Mouse (Mus musculus) kidney, postnatal 14 days (tissue): ENCODE results near the gene Bcan.
A peak's percentile ranks its signal among the peaks of the same experiment; 100 is the strongest.

Experiments used
- DNase-seq: peaks from one replicate; pipeline ENCODE4 v3.0.0; 2022; ENCODE audit warnings: mixed read lengths

Gene Bcan

GRCm38 (mm10) chr3:87996971-87997614 is 2.9 kb downstream of the Bcan start:
- peak; percentile 50 for DNase-seq

GRCm38 (mm10) chr3:87996401-87996800 is 3.6 kb downstream of the Bcan start:
- DNase-seq, result no peak

DNA sequence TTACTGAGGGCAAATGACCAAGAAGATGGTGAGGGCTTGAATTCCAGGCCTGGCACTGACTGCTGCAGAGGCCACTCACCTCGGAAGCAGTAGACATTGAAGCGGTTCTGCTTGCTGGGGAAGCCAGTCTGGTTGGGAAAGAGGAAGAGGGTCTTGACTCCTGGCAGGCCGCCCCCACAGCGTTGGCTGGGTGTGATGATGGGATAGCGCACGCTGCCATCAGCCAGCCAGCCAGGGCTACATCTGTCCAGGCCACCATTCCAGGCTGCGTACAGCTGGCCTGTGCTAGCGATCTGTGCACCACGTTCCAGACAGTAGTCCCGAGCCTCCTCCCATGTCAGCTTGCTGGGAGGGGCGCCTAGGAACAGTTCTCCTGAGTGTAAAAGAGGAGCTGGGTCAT is 4.7 kb downstream of the Bcan start:
- DNase-seq, result no peak

- peak; percentile 42 for DNase-seq
These were observed 6.6 kb downstream of the Bcan start for GRCm38 (mm10) chr3:87993436-87993835.

DNA sequence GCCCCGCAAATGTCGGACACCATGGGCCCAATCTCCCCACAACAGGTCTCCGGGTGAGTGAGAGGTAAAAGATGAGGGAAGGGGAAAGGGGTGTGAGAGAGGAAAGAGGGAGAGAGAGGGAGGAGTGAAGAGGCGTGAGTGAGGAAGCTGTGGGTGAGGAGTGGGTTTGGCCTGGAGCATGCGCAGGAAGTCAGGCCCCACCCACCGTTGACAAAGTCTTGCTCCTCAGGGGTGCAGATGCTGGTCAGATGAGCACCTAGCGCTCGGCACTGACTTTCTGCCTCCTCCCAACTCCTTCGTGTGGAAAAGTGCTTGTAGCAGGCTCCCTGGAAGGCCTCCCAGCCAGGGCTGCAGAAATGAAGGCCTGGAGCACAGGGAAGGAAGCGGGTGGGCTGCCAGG is 10.1 kb downstream of the Bcan start:
- DNase-seq, result no peak

GRCm38 (mm10) chr3:87988068-87988467 is 12.0 kb downstream of the Bcan start:
- DNase-seq, result no peak

- DNase-seq, result peak; percentile 49
These were observed 12.4 kb downstream of the Bcan start for GRCm38 (mm10) chr3:87987633-87988032.

- peak; percentile 95 for DNase-seq
These were observed 13.2 kb downstream of the Bcan start for GRCm38 (mm10) chr3:87986868-87987267.

- DNase-seq, result peak; percentile 50
These were observed 14.3 kb downstream of the Bcan start for GRCm38 (mm10) chr3:87985505-87986320.

- DNase-seq, result no peak
These were observed 15.9 kb downstream of the Bcan start for GRCm38 (mm10) chr3:87984094-87984493.

- no peak for DNase-seq
These were observed 16.4 kb downstream of the Bcan start for GRCm38 (mm10) chr3:87983627-87984026.

DNA sequence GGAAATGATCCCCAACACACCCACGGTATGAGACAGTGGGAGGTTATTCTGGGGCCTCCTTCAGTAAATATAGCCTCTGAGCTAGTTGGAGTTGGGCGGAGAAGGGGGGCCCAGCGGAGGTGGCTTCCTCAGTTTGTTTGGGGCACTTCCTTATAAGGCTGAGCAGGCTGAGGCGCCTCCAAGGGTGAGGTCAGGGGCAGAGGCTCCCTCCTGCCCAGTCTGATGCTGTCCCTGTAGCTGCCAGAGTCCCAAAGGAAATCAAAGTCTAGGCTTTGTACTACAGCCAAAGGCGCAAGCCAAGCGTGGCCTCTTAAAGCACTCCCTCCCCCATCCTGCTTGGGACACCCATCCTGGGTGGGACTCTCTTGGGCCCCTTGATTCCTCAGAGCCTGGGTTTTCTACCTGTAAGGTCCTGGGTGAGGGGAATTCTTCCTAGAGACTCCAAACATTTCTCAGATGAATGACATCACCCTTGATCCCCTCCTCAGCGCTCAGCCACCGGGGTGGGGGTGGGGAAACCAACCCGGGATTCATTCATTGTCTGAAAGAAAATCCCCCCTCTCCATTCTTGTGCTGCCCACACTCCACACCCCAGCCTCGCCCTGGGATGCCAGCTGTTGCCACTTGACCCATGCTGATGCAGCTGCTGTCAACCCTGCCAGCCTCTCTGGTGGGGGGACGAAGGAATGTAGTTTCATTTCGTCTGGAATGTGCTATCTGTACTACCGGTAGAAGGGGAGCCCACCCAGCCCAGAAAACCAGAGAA is 17.0 kb downstream of the Bcan start:
- DNase-seq, result peak; percentile 78

DNA sequence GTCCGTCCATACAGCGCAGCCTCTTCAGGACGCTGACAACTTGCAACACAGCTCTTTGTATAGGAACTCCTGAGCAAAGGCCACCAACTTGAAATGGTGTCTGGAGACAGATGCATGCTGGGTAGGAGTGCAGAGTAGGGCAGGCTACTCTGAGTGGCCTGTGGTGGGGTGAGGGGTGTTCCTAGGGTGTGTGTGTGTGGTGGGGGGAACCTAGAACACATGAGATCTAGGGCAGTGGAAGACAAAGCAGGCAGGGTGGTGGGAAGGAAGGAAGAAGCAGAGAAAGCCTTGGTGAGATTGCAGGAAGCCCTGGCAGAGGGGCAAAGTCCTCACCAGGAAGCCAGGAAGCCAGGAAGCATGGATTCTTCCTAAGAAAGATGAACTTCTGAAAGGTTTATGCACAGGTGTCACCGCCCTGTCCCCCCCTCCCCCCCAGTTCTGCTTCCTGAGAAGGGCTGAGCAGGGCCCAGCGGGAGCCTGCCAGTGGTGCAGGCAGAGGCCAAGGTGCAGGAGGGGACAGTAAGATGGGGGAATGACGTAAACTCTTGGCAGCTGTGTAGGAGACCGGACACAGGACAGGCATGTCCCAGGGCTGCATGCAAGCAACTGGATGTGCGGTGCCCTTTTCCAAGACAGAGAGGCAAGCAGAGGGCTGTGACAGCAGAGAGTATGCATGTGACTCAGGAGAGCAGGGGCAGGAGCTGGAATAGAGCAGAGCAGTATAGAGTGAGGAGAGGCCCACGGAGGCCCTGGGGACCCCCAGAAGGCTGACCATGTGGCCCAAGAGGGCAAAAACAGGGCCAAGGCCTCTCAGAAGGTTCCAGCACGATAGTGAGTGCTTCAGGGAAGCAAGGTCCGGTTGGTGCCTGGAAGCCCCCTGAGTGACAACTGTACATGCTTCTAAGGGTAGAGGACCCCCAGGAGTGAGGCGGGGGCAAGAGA is 17.9 kb downstream of the Bcan start:
- DNase-seq, result peak; percentile 83

- no peak for DNase-seq
These were observed 18.7 kb downstream of the Bcan start for GRCm38 (mm10) chr3:87981214-87981760.

- DNase-seq, result no peak
These were observed 19.3 kb downstream of the Bcan start for GRCm38 (mm10) chr3:87980728-87981127.

DNA sequence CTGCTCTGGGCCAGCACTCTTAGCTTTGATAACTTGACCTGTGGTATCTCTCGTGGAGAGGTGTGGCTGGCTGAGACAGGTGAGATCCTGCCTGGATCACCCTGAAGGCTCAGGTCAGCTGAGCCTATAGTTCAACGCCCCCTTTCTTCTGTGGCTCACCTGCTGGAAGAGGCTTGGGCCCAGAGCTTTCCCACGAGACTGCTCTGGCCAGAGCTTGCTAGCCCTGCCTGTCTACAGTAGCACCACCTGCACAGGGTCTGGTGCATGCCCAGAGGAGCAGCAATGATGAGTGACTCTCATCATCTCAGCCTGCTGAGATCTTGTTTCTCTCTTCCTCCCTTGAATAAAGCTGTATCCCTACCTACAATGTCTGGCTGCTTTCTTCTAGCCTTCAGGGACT is 19.9 kb downstream of the Bcan start:
- no peak for DNase-seq

- no peak for DNase-seq
These were observed 20.5 kb downstream of the Bcan start for GRCm38 (mm10) chr3:87979493-87979892.

DNA sequence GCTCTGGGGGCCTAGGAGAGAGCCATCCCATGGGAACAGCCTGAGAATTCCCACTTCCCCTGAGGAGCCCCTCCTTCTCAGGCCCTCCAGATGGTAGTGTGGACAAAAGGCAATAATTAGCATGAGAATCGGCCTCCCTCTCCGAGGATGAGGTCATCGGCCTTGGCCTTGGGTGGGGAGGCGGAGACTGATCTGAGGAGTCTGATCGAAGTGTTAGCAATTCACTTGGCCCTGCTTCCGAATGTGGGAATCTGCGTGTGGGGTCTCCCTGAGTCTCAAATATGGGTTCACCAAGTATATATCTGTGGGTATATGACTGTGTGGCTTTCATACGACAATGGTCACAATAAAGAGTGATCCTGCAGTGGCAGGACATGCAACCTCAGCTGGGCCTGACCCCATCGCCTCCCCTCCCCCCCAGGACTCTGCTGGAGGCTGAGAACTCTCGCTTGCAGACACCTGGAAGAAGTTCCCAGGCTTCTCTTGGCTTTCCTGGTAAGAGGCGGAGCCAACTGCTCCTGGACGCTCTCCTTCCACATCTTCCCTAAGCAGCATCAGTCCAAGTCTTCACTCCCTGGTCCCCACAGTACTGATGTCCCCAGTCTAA is 25.5 kb downstream of the Bcan start:
- no peak for DNase-seq

DNA sequence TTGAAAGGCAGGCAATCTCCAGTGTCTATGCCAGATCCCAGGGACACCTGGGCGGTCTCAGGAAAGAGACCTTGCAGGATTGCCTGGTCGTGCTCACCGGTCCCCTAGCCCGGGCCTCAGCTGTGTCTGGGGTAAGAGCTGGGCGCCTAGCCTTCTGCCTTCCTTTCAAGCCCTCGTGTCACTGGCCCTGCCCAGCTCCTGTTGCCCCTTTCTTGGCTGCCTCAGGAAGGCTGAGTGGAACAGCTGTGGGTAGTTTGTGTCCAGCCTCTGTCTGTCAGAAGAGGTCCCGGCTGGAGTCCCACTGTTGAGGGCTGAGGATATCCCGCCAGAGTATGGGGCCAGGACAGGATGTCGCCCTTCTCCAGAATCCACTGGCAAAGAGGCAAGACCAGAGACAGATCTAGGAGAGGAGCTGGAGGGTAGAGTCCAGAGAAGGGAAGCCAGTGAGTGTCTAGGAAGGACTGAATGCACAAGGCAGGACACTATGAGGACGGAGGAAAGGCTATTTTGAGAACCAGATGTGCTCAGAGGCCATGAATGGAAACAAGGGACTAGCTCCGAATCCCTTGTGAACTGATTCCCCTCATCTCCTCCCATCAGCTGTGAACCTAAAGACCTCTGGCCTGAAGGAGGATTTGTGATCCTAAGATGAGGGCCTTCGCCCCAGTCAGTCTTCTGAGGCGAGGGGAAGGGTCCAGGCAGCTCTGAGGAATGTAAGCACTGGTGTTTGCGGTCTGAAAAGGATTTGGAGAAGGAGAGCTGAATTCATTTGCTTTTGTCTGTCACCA is 26.2 kb downstream of the Bcan start:
- no peak for DNase-seq

DNA sequence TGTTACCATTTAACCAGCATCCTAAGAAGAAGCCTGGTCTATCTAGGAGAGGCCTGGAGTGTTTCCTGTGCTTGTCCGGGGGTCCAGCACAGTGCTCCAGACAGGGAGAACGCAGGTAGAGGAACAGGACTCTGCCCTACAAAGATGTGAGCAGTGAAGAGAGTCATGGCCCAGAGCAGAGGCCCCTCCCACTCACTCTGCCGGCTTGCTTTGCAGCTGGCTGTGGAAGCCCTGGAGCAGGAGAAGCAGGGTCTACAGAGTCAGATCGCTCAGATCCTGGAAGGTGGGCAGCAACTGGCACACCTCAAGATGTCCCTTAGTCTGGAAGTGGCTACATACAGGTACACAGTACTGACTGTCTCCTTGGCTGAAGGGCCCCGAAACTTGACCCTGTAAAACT is 27.3 kb downstream of the Bcan start:
- DNase-seq, result no peak

DNA sequence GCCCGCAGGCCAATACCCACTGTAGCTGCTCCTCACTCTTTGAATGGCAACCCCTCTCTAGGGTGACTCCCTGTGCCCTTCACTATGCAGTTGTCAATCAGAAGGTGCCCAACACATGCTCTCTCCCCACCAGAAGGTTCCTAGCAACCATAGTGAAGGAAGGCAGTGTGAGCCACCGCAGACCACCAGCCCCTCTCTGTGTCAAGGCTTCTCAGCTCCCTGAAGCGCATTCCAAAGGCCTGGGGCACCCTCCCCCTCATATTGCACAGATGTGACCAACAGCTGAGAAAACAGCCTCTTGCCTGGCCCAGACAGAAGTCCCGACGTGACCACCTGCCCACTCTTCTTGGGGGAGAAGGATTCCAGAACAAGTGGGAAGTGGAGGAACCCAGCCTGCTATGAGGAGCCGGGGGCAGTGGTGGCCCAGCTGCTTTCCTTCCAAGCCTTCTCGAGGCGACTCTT is 27.8 kb downstream of the Bcan start:
- no peak for DNase-seq
